Mouse (Mus musculus) lung, embryonic 14.5 days (tissue): ENCODE data around the gene Gpn3. TPM values are rescaled to one million over a fixed set of nuclear protein-coding genes. Genes with fewer than 3 reads are reported as not detected.

Source experiments
- ATAC-seq: fragments of 200-750 bp; cut with Nextera tagmentation; 2 replicates; pipeline ENCODE4 v1.8.0; 2017; ENCODE audit warnings: mild to moderate bottlenecking, moderate TSS enrichment, moderate library complexity; ENCODE audit not compliant: insufficient read depth
- DNase-seq: peaks from one replicate; pipeline ENCODE4 v3.0.0-alpha.2; 2015
- H3K27ac ChIP-seq: fragments of 300-500 bp; sonication (generic); 2 replicates; pipeline ENCODE4 v1.5.1; 2014; ENCODE audit warnings: low read depth, mild to moderate bottlenecking, moderate library complexity
- H3K27me3 ChIP-seq: fragments of 300-500 bp; sonication (generic); 2 replicates; pipeline ENCODE4 v1.6.1; 2014; ENCODE audit warnings: low read length, control low read depth; ENCODE audit not compliant: insufficient read depth
- H3K36me3 ChIP-seq: fragments of 300-500 bp; sonication (generic); 2 replicates; pipeline ENCODE4 v1.6.1; 2014; ENCODE audit warnings: control low read depth; ENCODE audit not compliant: insufficient read depth
- H3K4me1 ChIP-seq: fragments of 300-500 bp; sonication (generic); 2 replicates; pipeline ENCODE4 v1.6.1; 2014; ENCODE audit warnings: antibody characterized with exemption, control low read depth; ENCODE audit not compliant: insufficient read depth
- H3K4me2 ChIP-seq: fragments of 300-500 bp; sonication (generic); 2 replicates; pipeline ENCODE4 v1.6.1; 2014; ENCODE audit warnings: mild to moderate bottlenecking
- H3K4me3 ChIP-seq: fragments of 300-500 bp; sonication (generic); 2 replicates; pipeline ENCODE4 v1.5.1; 2014; ENCODE audit warnings: low read depth, low read length
- H3K9ac ChIP-seq: fragments of 300-500 bp; sonication (generic); 2 replicates; pipeline ENCODE4 v1.6.1; 2014
- H3K9me3 ChIP-seq: fragments of 300-500 bp; sonication (generic); 2 replicates; pipeline ENCODE4 v1.6.1; 2016; ENCODE audit warnings: low read depth, low read length, control low read depth
- CTCF ChIP-seq: IDR thresholded peaks from 2 replicates; pipeline ENCODE4 v1.5.1; 2016; ENCODE audit warnings: antibody characterized with exemption, low read depth
- WGBS: fragments of 180-500 bp; shearing (Covaris S2); extraction: QIAGEN DNeasy Blood & Tissue Kit; methylation state at CpG from one replicate; pipeline ENCODE4 v1.1.7; 2014; 5-methylcytosine and 5-hydroxymethylcytosine counted together
- polyA plus RNA-seq: library from polyadenylated mRNA; unstranded; fragments of >200 nt; fragmentation: Nextera tagmentation; extraction: Ambion mirVana; gene quantifications from 2 replicates; pipeline ENCODE4 v1.2.1, GENCODE M21; 2014

Gene Gpn3
- polyA plus RNA-seq, 1 experiment from 2014 or later = 75.5 TPM

DNA sequence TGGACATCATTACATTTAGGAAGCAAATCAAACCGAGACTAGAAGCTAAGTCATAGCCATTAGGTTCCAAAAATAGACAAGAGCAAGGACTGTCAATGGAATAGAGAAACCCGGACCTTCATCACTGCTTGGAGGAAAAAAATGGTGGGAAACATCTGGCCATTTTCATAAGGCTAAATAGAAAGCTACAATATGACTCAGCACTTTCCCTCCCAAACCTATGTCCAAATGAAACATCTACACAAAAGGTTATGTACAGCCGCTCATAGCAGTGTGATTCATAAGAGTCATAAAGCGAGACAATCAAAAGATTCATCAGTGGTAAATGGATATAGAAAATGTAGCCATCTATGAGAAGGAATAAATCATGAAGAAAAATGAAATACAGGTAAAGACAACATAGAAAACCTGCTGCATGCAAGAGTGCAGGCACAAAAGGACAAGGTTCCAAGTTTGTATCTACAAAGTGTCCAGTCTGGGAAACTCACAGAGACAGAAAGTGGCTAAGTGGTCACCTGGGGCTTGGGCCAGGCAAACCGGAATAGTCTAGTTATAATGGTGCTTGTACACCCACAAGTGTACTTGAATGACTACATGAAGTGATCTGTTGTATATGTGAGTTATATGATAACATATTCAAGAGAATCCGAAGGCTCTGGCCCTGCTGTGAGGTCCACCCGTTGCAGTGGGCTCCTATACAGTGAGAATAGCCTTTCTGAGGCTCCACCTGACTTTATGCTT is 35.0 kb upstream of the Gpn3 start:
- ATAC-seq = no peak
- no peak for TF ChIP-seq CTCF
- WGBS = 79% methylated on average over 7 of the region's 7 CpGs

DNA sequence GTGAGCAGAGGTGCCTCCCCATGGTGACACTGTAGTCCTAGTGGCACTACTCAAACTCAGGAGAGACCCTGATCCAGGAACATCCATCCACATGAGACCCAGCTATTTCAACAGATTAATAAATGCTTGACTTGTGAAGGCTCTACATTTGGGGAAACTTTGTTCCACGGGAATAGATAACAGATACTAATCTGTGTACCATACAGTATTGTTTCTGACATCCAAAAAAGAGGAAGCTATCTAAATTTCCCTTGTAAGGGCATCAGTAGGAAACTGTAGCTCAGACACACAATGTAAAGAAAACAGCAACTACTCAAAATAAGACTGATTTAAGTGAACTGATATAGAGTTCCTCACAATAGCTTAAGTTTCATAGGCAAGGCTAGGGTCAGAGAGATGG is 28.8 kb upstream of the Gpn3 start:
- no peaks in the 10 kb centered on the region for H3K27me3 ChIP-seq
- no peaks in the 10 kb centered on the region for H3K4me1 ChIP-seq
- no peak overlapping the region for H3K4me2 ChIP-seq
- TF ChIP-seq CTCF = no peak
- no peak overlapping the region for H3K27ac ChIP-seq
- 0 out of 2 replicates have a peak, but pooled peaks cover 5% of the 10 kb centered on the region for H3K9me3 ChIP-seq
- no peak for ATAC-seq
- no peak overlapping the region for H3K4me3 ChIP-seq
- no peak for DNase-seq
- no peak overlapping the region for H3K9ac ChIP-seq
- WGBS = 63% methylated on average over 1 of the region's 1 CpGs
- H3K36me3 ChIP-seq = no peaks in the 10 kb centered on the region

More for the DNA sequence above, 35.0 kb upstream of the Gpn3 start:
- no peak for DNase-seq
- no peaks in the 10 kb centered on the region for H3K27me3 ChIP-seq
- H3K9ac ChIP-seq = no peak overlapping the region
- H3K4me1 ChIP-seq = no peaks in the 10 kb centered on the region
- H3K4me3 ChIP-seq = no peak overlapping the region
- no peak overlapping the region for H3K4me2 ChIP-seq
- no peak overlapping the region for H3K27ac ChIP-seq
- H3K9me3 ChIP-seq = no peaks in the 10 kb centered on the region
- no peaks in the 10 kb centered on the region for H3K36me3 ChIP-seq

DNA sequence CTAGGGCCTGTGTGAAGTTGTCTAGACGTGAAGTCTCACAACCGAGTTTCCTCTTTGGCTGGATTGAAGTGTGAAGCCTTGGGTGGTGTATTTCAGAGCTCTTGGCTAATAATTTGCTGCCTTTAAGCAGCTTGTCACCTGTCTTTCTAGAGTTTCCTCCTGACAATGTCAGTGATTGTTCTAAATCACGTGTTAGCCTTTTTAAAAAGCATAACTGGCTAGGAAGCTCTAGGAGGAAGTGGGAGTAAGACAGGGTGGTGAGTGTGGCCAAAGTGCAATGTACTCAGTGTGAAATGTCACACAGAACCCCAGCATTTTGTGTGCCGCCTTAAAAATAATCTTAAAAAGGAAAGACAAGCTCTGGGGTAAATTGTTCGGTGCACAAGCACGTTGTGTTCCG is 27.9 kb upstream of the Gpn3 start:
- H3K27me3 ChIP-seq = no peaks in the 10 kb centered on the region
- H3K36me3 ChIP-seq = no peaks in the 10 kb centered on the region
- WGBS = 51% methylated on average over 7 of the region's 7 CpGs
- no peak overlapping the region for H3K9ac ChIP-seq
- no peak for DNase-seq
- no peak overlapping the region for H3K27ac ChIP-seq
- no peak for ATAC-seq
- no peak for TF ChIP-seq CTCF
- H3K4me2 ChIP-seq = no peak overlapping the region
- no peaks in the 10 kb centered on the region for H3K4me1 ChIP-seq
- no peak overlapping the region for H3K4me3 ChIP-seq
- 0 out of 2 replicates have a peak, but pooled peaks cover 5% of the 10 kb centered on the region for H3K9me3 ChIP-seq

DNA sequence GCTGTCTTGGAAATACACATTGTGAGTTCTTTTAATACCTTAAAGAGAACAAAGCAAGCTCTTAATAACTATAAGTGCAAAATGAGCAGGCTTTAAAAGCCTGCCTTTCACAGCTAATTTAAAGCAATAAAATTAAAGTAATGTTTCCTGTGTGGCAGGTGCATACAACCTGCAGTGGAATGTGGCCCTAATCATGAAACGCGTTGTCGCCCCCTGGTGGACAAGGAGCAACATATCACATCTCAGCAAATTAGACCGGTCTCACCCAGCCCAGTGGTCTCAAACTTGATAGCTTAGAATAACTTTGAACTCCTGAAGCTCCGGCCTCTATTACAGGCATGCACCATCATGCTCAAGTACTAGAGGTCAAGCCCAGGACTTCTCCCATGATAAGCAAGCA is 27.4 kb upstream of the Gpn3 start:
- DNase-seq (peak; percentile 87), ATAC-seq (peak; percentile 68; the same call in 1 of the 2 replicates)
- no peaks in the 10 kb centered on the region for H3K36me3 ChIP-seq
- peak; percentile 94 for TF ChIP-seq CTCF
- H3K9ac ChIP-seq = no peak overlapping the region
- H3K27me3 ChIP-seq = no peaks in the 10 kb centered on the region
- H3K4me3 ChIP-seq = no peak overlapping the region
- 0 out of 2 replicates have a peak, but pooled peaks cover 5% of the 10 kb centered on the region for H3K9me3 ChIP-seq
- H3K4me1 ChIP-seq = no peaks in the 10 kb centered on the region
- H3K4me2 ChIP-seq = no peak overlapping the region
- H3K27ac ChIP-seq = no peak overlapping the region
- 6% methylated on average over 5 of the region's 5 CpGs for WGBS

DNA sequence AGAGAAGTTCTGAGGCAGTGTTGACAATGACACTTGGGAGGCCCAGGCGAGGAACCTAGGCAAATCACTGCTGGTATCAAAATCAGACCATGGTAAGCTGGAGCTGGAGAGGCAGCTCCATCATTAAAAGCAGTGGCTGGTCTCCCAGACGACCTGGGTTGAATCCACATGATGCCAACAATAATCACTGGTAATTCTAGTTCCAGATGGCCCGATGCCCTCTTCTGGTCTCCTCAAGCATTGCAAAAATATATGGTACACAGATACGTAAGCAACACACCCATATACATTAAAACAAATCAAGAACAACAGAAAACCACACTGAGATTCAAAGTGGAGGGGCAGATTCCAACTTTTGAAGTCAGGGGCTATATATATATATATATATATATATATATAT is 25.9 kb upstream of the Gpn3 start:
- no peaks in the 10 kb centered on the region for H3K4me1 ChIP-seq
- ATAC-seq (no peak), DNase-seq (no peak)
- H3K9ac ChIP-seq = no peak overlapping the region
- H3K9me3 ChIP-seq = 0 out of 2 replicates have a peak, but pooled peaks cover 5% of the 10 kb centered on the region
- 77% methylated on average over 4 of the region's 4 CpGs for WGBS
- no peak for TF ChIP-seq CTCF
- H3K36me3 ChIP-seq = no peaks in the 10 kb centered on the region
- H3K27ac ChIP-seq = no peak overlapping the region
- H3K27me3 ChIP-seq = no peaks in the 10 kb centered on the region
- H3K4me3 ChIP-seq = no peak overlapping the region
- no peak overlapping the region for H3K4me2 ChIP-seq

DNA sequence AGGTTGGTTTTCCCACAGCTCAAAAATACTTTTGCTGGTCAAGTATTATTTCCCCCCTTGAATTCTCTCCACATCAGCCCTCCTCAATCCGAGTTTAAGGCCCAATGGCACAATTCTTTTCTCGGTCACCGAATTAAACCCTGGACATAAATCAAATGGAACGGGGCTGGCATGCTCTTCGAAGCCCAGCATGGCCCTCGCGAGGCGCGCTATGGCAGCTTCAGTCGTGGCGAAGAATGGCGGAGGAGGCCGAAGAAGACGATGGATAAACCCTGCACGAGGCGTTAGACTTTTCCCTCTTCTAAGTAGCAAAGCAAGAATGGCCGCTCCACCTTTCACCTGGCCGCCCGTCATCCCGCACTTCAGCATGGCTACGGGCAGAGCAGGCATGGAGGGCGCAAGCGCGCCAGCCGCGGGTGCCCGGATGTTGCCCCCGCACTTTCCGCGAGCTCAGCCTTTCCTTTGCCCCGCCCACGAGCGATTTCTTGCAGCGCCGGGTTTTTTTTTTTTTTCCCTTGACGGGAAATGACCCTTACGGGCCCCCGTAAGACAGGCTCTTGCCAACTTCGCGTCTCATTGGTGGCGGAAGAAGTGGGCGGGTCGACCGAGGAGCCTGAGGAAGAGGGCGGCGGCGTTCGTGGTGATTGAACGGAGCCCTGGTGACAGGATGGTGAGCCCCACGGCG is 17.7 kb upstream of the Gpn3 start, which contains the start of the genes Rad9b and Vps29:
TSS of gene Rad9b (minus strand) at position 427 of the 685 bp plus-strand sequence.
TSS of gene Vps29 (plus strand) at position 563 of the 685 bp plus-strand sequence.
- TF ChIP-seq CTCF = no peak
- DNase-seq (peak; percentile 100), ATAC-seq (peak; percentile 92)
- 1% methylated on average over 51 of the region's 51 CpGs for WGBS
- Histone ChIP-seq H3K27ac (peak within 1 kb of the TSS; percentile 70), H3K4me1 (0 out of 2 replicates have a peak, but pooled peaks cover 2% of the 10 kb centered on the region), H3K4me2 (peak within 1 kb of the TSS; percentile 86), H3K9ac (peak within 1 kb of the TSS; percentile 84), H3K36me3 (no peaks in the 10 kb centered on the region), H3K9me3 (no peaks in the 10 kb centered on the region), H3K4me3 (peak within 1 kb of the TSS; percentile 86), H3K27me3 (no peaks in the 10 kb centered on the region)

DNA sequence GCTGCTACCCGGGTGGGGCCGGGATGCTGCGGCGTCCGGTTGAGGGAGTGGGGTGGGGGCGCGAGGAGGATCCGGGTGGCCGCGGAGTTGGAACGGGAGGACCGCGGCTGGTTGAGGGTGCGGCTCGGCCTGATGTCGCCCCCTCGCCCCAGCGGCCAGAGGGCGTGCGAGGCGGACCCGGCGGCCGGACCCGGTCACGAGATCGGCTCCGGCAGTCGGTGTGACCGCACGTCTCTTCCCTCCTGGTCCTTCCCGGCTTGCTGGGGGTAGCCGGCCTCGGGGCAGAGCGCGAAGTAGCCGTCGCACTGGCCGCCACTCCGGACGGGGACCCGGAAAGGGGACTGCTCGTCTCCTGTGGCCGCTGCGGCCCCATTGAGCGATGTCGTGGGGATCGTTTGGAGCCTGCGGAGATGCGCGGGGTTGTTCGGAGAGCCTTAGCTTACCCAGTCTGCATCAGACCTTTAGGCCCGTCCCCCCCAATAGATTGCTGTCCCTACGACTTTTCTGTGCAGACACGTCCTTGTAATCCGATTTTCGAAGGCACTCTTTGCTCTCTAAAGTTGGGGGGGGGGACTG is 17.1 kb upstream of the Gpn3 start:
- WGBS = under 1% methylated on average over 55 of the region's 57 CpGs
- ATAC-seq = peak; percentile 80

More for the DNA sequence above, 17.1 kb upstream of the Gpn3 start:
- TF ChIP-seq CTCF = no peak
- H3K4me3 ChIP-seq = peak overlapping the region; percentile 86
- peak overlapping the region; percentile 86 for H3K4me2 ChIP-seq
- no peak for DNase-seq
- no peaks in the 10 kb centered on the region for H3K27me3 ChIP-seq
- 0 out of 2 replicates have a peak, but pooled peaks cover under 1% of the 10 kb centered on the region for H3K36me3 ChIP-seq
- H3K27ac ChIP-seq = peak overlapping the region; percentile 63
- H3K4me1 ChIP-seq = 0 out of 2 replicates have a peak, but pooled peaks cover 2% of the 10 kb centered on the region
- peak overlapping the region; percentile 84 for H3K9ac ChIP-seq
- H3K9me3 ChIP-seq = no peaks in the 10 kb centered on the region
